Mouse (Mus musculus): ENCODE measurements around the gene Slc25a30.

Gene Slc25a30

DNA sequence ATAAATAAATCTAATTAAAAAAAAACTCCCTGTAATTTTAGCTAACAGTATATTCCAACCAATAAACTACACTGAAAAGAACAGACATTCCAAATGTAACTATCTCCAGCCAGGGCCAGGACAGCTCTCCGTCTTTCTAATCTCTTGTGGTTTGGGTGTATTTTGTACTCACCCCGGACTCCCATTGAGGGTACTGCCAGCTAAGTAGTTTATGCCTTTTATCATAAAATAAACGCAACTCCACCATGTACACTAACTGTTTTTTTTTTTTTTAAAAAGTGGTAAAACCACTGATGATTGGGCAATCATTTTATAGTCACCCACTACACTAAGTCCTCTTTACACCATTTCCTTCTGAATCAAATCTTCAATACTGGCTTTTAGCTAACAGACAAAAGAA is 51.2 kb downstream of the Slc25a30 start:
- DNase-seq, result no peak

- no peak for DNase-seq
Measured at GRCm38 (mm10) chr14:75732631-75733030, 54.2 kb downstream of the Slc25a30 start.

GRCm38 (mm10) chr14:75731361-75731760 is 55.5 kb downstream of the Slc25a30 start:
- no peak for DNase-seq

DNA sequence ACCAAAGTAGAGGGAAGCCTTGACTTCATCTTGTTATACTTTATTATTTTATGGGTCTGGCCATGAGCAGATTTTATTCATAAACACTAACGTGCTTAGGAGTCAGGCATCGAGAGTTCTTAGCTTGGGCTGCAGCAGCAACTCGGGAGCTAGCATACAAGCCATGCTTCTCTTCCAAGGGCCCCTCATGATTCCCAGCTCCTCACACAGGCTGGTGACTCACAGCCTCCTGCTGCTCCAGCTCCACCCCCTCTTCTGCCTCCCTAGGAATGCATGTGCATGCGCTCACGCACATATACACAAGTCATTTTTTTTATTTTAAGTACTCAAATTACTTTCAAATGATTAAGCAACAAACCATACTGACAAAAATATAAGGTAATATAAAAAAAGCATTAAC is 58.7 kb downstream of the Slc25a30 start:
- DNase-seq, result no peak

- no peak for DNase-seq
Measured at GRCm38 (mm10) chr14:75727046-75727445, 59.8 kb downstream of the Slc25a30 start.

DNA sequence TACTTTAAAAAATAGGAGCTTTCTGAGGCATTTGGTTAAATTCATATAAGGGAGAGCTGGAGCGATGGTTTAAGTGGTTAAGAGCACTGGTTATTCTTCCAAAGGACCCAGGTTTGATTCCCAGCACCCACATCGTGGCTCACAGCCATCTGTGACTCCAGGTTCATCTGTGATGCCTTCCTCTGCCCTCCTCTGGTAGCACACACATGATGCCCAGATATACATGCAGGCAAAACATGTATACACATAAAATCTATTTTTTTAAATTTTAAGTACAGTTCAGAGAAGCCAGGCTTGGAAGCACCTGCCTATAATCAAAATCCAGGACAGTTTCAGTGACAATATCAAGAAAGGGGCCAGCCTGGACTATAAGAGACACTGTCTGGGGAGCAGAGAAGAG is 64.0 kb downstream of the Slc25a30 start:
- DNase-seq, result no peak

- DNase-seq, result peak; percentile 38
Measured at GRCm38 (mm10) chr14:75721977-75722563, 64.8 kb downstream of the Slc25a30 start.

DNA sequence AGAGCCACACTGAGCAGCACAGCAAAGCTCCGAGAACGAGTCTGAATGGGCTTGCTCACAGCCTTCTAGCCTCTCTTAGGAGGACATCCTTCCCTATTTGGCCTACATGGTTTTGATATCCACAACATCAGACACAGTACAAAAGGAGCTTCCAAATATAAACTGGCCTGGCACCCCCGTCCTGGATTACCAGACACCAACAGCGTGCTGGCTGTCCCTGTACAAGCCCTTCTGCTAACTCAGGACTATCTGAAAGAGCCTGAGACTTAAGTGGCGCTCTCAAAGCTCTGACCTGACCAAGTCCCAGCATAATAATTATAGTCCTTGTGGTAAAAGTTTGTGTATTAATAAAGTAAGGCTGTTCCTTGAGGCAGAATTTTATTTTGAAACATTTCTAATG is 66.7 kb downstream of the Slc25a30 start:
- no peak for DNase-seq

DNA sequence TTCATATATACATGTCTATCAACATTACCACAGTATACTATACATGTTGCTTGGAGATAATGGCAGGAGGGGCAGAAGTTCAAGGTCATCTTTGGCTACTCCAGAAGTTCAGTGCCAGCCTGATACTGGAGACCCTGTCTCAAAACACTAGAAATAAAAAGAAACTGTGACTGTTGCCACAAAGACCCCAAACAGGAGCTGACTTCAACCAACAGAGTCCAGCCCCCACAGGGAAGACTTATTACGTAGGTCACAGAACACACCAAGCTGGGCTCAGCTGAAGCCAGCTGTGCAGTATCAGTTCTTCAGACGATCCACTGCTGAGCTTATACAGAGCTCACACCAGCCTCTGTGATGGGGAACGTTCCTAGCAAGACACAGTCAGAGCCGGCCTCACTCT is 70.4 kb downstream of the Slc25a30 start:
- no peak for DNase-seq

- DNase-seq, result no peak
Measured at GRCm38 (mm10) chr14:75713661-75714060, 73.2 kb downstream of the Slc25a30 start.

GRCm38 (mm10) chr14:75712687-75713086 is 74.2 kb downstream of the Slc25a30 start:
- no peak for DNase-seq

- no peak for DNase-seq
Measured at GRCm38 (mm10) chr14:75711731-75712130, 75.1 kb downstream of the Slc25a30 start.

Data from cerebellum, adult 9-11 months (tissue).